Mouse (Mus musculus): Measurements from ENCODE around the gene Dmrta1.
"Not testable (repeated sequence)": the region's sequence is repeated elsewhere in the genome, so short reads cannot be mapped to it uniquely, and the experiment has no call there.

The Dmrta1 gene

GRCm38 (mm10) chr4:89679195-89679594, at the start of gene Dmrta1:
Gene Dmrta1 (plus strand): TSS chr4:89679436.
- no peak for DNase-seq (ENCODE audit: low spot score in 2 of 2)

- DNase-seq (ENCODE audit: low spot score in 2 of 2): no peak
Measured at GRCm38 (mm10) chr4:89630374-89631079, 48.7 kb upstream of the Dmrta1 start.

- DNase-seq (ENCODE audit: low spot score in 2 of 2): no peak
Measured at GRCm38 (mm10) chr4:89631560-89631959, 47.7 kb upstream of the Dmrta1 start.

GRCm38 (mm10) chr4:89638651-89639050, 40.6 kb upstream of the Dmrta1 start:
- DNase-seq (ENCODE audit: low spot score in 2 of 2): no peak

- no peak for DNase-seq (ENCODE audit: low spot score in 2 of 2)
Measured at GRCm38 (mm10) chr4:89644235-89645115, 34.8 kb upstream of the Dmrta1 start.

GRCm38 (mm10) chr4:89650352-89651311, 28.6 kb upstream of the Dmrta1 start:
- DNase-seq (ENCODE audit: low spot score in 2 of 2): no peak

GRCm38 (mm10) chr4:89651312-89651686, 27.9 kb upstream of the Dmrta1 start:
- no peak for DNase-seq (ENCODE audit: low spot score in 2 of 2)

- no peak for DNase-seq (ENCODE audit: low spot score in 2 of 2)
Measured at GRCm38 (mm10) chr4:89651779-89652178, 27.5 kb upstream of the Dmrta1 start.

GRCm38 (mm10) chr4:89663406-89663805, 15.8 kb upstream of the Dmrta1 start:
- DNase-seq (ENCODE audit: low spot score in 2 of 2): no peak

- no peak for DNase-seq (ENCODE audit: low spot score in 2 of 2)
Measured at GRCm38 (mm10) chr4:89674711-89675110, 4.5 kb upstream of the Dmrta1 start.

GRCm38 (mm10) chr4:89677903-89678302, 1.3 kb upstream of the Dmrta1 start:
- no peak for DNase-seq (ENCODE audit: low spot score in 2 of 2)

GRCm38 (mm10) chr4:89678713-89679112, 523 bp upstream of the Dmrta1 start:
- no peak for DNase-seq (ENCODE audit: low spot score in 2 of 2)

GRCm38 (mm10) chr4:89687961-89688803, 8.9 kb downstream of the Dmrta1 start:
- no peak for DNase-seq (ENCODE audit: low spot score in 2 of 2)

- DNase-seq (ENCODE audit: low spot score in 2 of 2): no peak
Measured at GRCm38 (mm10) chr4:89688804-89689497, 9.7 kb downstream of the Dmrta1 start.

GRCm38 (mm10) chr4:89691936-89692335, 12.7 kb downstream of the Dmrta1 start:
- no peak for DNase-seq (ENCODE audit: low spot score in 2 of 2)

- no peak for DNase-seq (ENCODE audit: low spot score in 2 of 2)
Measured at GRCm38 (mm10) chr4:89692780-89693179, 13.5 kb downstream of the Dmrta1 start.

- no peak for DNase-seq (ENCODE audit: low spot score in 2 of 2)
Measured at GRCm38 (mm10) chr4:89695589-89695988, 16.4 kb downstream of the Dmrta1 start.

- DNase-seq (ENCODE audit: low spot score in 2 of 2): no peak
Measured at GRCm38 (mm10) chr4:89697951-89698350, 18.7 kb downstream of the Dmrta1 start.

- DNase-seq (ENCODE audit: low spot score in 2 of 2): not testable (repeated sequence)
Measured at GRCm38 (mm10) chr4:89723526-89724190, 44.4 kb downstream of the Dmrta1 start.

Measured in spleen, postnatal 14 days (tissue).